Mouse (Mus musculus) embryonic facial prominence, embryonic 12.5 days (tissue): ENCODE data around the gene Arfip1. TPM values are rescaled to one million over a fixed set of nuclear protein-coding genes. Genes with fewer than 3 reads are reported as not detected.

ENCODE experiments used
- ATAC-seq: fragments of 200-750 bp; cut with Nextera tagmentation; 2 replicates; pipeline ENCODE4 v1.8.0; 2017; ENCODE audit not compliant: insufficient number of reproducible peaks, insufficient read depth, low FRiP score, low TSS enrichment
- H3K27ac ChIP-seq: fragments of 300-500 bp; sonication (generic); 2 replicates; pipeline ENCODE4 v1.5.1; 2016; ENCODE audit warnings: mild to moderate bottlenecking
- H3K27me3 ChIP-seq: fragments of 300-500 bp; sonication (generic); 2 replicates; pipeline ENCODE4 v1.6.1; 2016; ENCODE audit warnings: mild to moderate bottlenecking, moderate library complexity
- H3K36me3 ChIP-seq: fragments of 300-500 bp; sonication (generic); 2 replicates; pipeline ENCODE4 v1.6.1; 2016; ENCODE audit warnings: mild to moderate bottlenecking
- H3K4me1 ChIP-seq: fragments of 300-500 bp; sonication (generic); 2 replicates; pipeline ENCODE4 v1.6.1; 2016
- H3K4me2 ChIP-seq: fragments of 300-500 bp; sonication (generic); replicated peaks from 2 replicates; pipeline ENCODE4 v1.6.1; 2016; ENCODE audit warnings: mild to moderate bottlenecking, moderate library complexity
- H3K4me3 ChIP-seq: fragments of 300-500 bp; sonication (generic); 2 replicates; pipeline ENCODE4 v1.5.1; 2016; ENCODE audit warnings: mild to moderate bottlenecking
- H3K9ac ChIP-seq: fragments of 300-500 bp; sonication (generic); 2 replicates; pipeline ENCODE4 v1.6.1; 2016; ENCODE audit warnings: mild to moderate bottlenecking, moderate library complexity
- H3K9me3 ChIP-seq: fragments of 300-500 bp; sonication (generic); 2 replicates; pipeline ENCODE4 v1.6.1; 2016; ENCODE audit warnings: mild to moderate bottlenecking, moderate library complexity
- WGBS: fragments of 180-500 bp; shearing (Covaris S2); methylation state at CpG from one replicate; pipeline ENCODE4 v1.1.7; 2016; 5-methylcytosine and 5-hydroxymethylcytosine counted together
- polyA plus RNA-seq: library from polyadenylated mRNA; unstranded; fragments of >200 nt; fragmentation: Nextera tagmentation; extraction: Ambion mirVana; gene quantifications from 2 replicates; pipeline ENCODE4 v1.2.1, GENCODE M21; 2016

The Arfip1 gene
- polyA plus RNA-seq, 1 experiment from 2014 or later, result 39.6 TPM

- peaks cover 2% of the 10 kb centered on the region; the same call in 1 of the 2 replicates for H3K27me3 ChIP-seq
- no peaks in the 10 kb centered on the region for H3K36me3 ChIP-seq
- no peaks in the 10 kb centered on the region for H3K4me1 ChIP-seq
- WGBS, result 75% methylated on average over 9 of the region's 9 CpGs
- no peaks in the 10 kb centered on the region for H3K9me3 ChIP-seq
- H3K9ac ChIP-seq, result no peak overlapping the region
- H3K4me3 ChIP-seq, result no peak overlapping the region
- no peak overlapping the region for H3K4me2 ChIP-seq
- ATAC-seq, result no peak
- H3K27ac ChIP-seq, result no peak overlapping the region
Measured at GRCm38 (mm10) chr3:84601870-84602495, 19.6 kb upstream of the Arfip1 start.

GRCm38 (mm10) chr3:84598756-84599155 is 16.3 kb upstream of the Arfip1 start:
- no peak for ATAC-seq
- 82% methylated on average over 6 of the region's 6 CpGs for WGBS

DNA sequence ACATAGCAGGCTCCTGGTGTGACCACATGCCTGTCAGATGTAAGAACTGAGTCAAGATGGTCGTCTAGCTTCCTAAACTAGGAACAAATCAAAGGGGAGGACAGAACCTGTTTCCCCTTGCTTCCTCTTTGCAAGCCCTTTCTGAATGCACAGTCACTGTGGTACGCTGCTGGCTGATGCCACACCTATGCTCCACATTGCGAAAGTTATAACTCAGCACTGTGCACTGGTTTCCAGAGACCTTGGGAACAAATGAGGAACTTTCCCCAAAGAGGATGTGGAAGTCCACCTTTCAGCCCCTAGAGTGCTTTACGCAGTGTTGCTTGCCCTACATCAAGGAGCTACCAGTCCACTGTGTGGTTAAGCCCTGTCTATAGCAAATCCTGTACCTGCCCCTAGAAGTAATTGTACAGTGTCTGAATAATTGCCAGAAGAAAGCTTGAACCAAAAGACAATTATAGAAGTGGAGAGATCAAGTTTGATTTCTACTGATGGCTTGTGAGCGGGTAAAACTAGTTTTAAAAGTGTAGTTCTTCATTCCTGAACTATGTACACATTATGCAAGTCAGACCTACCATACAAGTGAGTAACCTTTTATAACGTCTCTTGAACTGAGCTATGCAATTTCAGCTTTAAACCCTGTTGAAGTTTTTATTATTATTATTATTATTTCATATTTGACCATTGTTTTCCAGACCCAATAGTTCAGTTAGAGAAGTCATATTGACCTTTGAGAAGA is 15.7 kb upstream of the Arfip1 start:
- no peaks in the 10 kb centered on the region for H3K36me3 ChIP-seq
- H3K4me3 ChIP-seq, result no peak overlapping the region
- no peak overlapping the region for H3K9ac ChIP-seq
- no peak overlapping the region for H3K4me2 ChIP-seq
- ATAC-seq, result no peak
- H3K4me1 ChIP-seq, result 0 out of 2 replicates have a peak, but pooled peaks cover 4% of the 10 kb centered on the region
- WGBS, result 82% methylated on average over 6 of the region's 6 CpGs
- no peaks in the 10 kb centered on the region for H3K9me3 ChIP-seq
- peaks cover 2% of the 10 kb centered on the region; the same call in 1 of the 2 replicates for H3K27me3 ChIP-seq
- no peak overlapping the region for H3K27ac ChIP-seq

More at GRCm38 (mm10) chr3:84598756-84599155, 16.3 kb upstream of the Arfip1 start:
- H3K36me3 ChIP-seq, result no peaks in the 10 kb centered on the region
- H3K9me3 ChIP-seq, result no peaks in the 10 kb centered on the region
- H3K27ac ChIP-seq, result no peak overlapping the region
- H3K4me3 ChIP-seq, result no peak overlapping the region
- 0 out of 2 replicates have a peak, but pooled peaks cover 4% of the 10 kb centered on the region for H3K4me1 ChIP-seq
- H3K4me2 ChIP-seq, result no peak overlapping the region
- no peak overlapping the region for H3K9ac ChIP-seq
- H3K27me3 ChIP-seq, result peaks cover 2% of the 10 kb centered on the region; the same call in 1 of the 2 replicates

DNA sequence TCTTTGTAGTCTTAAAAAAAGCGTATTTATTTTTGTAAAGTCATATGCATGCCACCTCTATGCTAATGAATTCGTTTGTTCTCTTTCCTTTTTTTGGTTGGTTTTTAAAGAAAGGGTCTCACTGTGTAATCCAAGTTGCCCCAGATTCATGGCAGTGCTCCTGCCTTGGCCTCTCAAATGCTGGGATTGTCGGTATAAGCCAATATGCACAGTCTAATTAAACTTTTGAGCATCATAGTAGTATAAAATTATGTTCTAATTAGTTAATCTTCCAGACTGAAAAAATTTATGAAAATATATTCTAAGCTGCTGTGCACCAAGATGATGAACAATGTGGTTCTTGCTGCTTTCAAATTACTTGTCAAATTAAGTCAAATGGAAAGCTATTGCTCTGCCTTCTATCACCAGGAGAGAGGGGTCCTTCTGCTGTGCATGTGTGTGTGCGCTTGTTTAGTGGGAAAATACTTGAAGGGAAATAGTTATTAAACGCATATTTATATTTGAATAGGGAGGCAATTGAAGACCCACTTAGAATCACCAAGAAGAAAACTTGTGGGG is 13.3 kb upstream of the Arfip1 start:
- 0 out of 2 replicates have a peak, but pooled peaks cover 4% of the 10 kb centered on the region for H3K4me1 ChIP-seq
- H3K4me2 ChIP-seq, result peak overlapping the region; percentile 43
- H3K9me3 ChIP-seq, result no peaks in the 10 kb centered on the region
- ATAC-seq, result no peak
- H3K27me3 ChIP-seq, result peaks cover 2% of the 10 kb centered on the region
- no peaks in the 10 kb centered on the region for H3K36me3 ChIP-seq
- H3K4me3 ChIP-seq, result no peak overlapping the region; the same call in 1 of the 2 replicates
- H3K27ac ChIP-seq, result no peak overlapping the region
- H3K9ac ChIP-seq, result no peak overlapping the region
- WGBS, result 40% methylated on average over 5 of the region's 5 CpGs

GRCm38 (mm10) chr3:84594894-84595676 is 12.7 kb upstream of the Arfip1 start:
- Histone ChIP-seq H3K27me3 (peaks cover 2% of the 10 kb centered on the region), H3K9me3 (no peaks in the 10 kb centered on the region), H3K36me3 (no peaks in the 10 kb centered on the region), H3K4me1 (0 out of 2 replicates have a peak, but pooled peaks cover 4% of the 10 kb centered on the region), H3K4me2 (peak overlapping the region; percentile 43), H3K4me3 (peak overlapping the region; percentile 6), H3K27ac (no peak overlapping the region), H3K9ac (no peak overlapping the region)
- WGBS, result 16% methylated on average over 23 of the region's 23 CpGs
- no peak for ATAC-seq

- no peaks in the 10 kb centered on the region for H3K36me3 ChIP-seq
- WGBS, result 87% methylated on average over 2 of the region's 2 CpGs
- H3K4me3 ChIP-seq, result no peak within 1 kb of the TSS
- 0 out of 2 replicates have a peak, but pooled peaks cover 4% of the 10 kb centered on the region for H3K4me1 ChIP-seq
- H3K27ac ChIP-seq, result no peak within 1 kb of the TSS
- no peaks in the 10 kb centered on the region for H3K9me3 ChIP-seq
- H3K4me2 ChIP-seq, result no peak within 1 kb of the TSS
- peaks cover 2% of the 10 kb centered on the region for H3K27me3 ChIP-seq
- H3K9ac ChIP-seq, result no peak within 1 kb of the TSS
- no peak for ATAC-seq
Measured at GRCm38 (mm10) chr3:84593274-84593673, 10.8 kb upstream of the Arfip1 start, which contains the start of gene Tigd4. Tigd4 (plus strand) TSS chr3:84593574.

DNA sequence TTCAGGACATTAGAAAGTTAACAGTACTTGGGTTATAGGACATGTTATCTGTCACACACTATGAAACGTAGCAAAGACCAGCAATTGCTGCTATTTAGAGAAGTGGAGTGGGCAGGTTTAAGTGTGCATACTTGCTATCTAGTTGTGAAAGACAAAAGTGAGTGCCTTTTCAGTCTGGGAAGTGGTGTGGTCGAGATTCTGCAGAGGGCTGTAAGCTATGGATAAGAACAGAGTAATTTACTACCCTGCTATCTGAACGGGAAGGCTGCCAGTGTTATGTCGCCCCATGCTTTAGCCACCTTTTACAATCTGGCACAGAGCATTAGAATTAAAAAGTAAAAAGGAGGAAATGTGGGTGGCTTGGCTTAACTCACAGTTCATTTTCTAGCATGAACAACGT is 4.3 kb upstream of the Arfip1 start:
- H3K4me3 ChIP-seq, result no peak overlapping the region
- H3K36me3 ChIP-seq, result no peaks in the 10 kb centered on the region
- H3K27ac ChIP-seq, result no peak overlapping the region
- no peak overlapping the region for H3K9ac ChIP-seq
- no peaks in the 10 kb centered on the region; the same call in 1 of the 2 replicates for H3K27me3 ChIP-seq
- WGBS, result 60% methylated on average over 5 of the region's 5 CpGs
- H3K9me3 ChIP-seq, result no peaks in the 10 kb centered on the region
- no peak overlapping the region for H3K4me2 ChIP-seq
- peaks cover 7% of the 10 kb centered on the region; the same call in 1 of the 2 replicates for H3K4me1 ChIP-seq
- ATAC-seq, result no peak

- Histone ChIP-seq H3K27me3 (no peaks in the 10 kb centered on the region), H3K4me2 (peak overlapping the region; percentile 87), H3K9me3 (no peaks in the 10 kb centered on the region), H3K27ac (peak overlapping the region; percentile 84), H3K36me3 (no peaks in the 10 kb centered on the region), H3K9ac (peak overlapping the region; percentile 87), H3K4me3 (peak overlapping the region; percentile 75), H3K4me1 (peaks cover 20% of the 10 kb centered on the region)
- WGBS, result under 1% methylated on average over 27 of the region's 27 CpGs
- ATAC-seq, result peak; percentile 55; the same call in 1 of the 2 replicates
Measured at GRCm38 (mm10) chr3:84582913-84583276, 470 bp upstream of the Arfip1 start.

GRCm38 (mm10) chr3:84581696-84582022 is 766 bp downstream of the Arfip1 start:
- Histone ChIP-seq H3K27me3 (no peaks in the 10 kb centered on the region), H3K9me3 (no peaks in the 10 kb centered on the region), H3K27ac (peak overlapping the region; percentile 84; the same call in 1 of the 2 replicates), H3K4me3 (peak overlapping the region; percentile 75), H3K9ac (peak overlapping the region; percentile 87), H3K4me1 (peaks cover 20% of the 10 kb centered on the region), H3K4me2 (peak overlapping the region; percentile 87), H3K36me3 (no peaks in the 10 kb centered on the region)
- 0% methylated on average over 4 of the region's 4 CpGs for WGBS
- no peak for ATAC-seq

GRCm38 (mm10) chr3:84580716-84581115 is 1.7 kb downstream of the Arfip1 start:
- H3K9ac ChIP-seq, result peak overlapping the region; percentile 33; the same call in 1 of the 2 replicates
- ATAC-seq, result no peak

DNA sequence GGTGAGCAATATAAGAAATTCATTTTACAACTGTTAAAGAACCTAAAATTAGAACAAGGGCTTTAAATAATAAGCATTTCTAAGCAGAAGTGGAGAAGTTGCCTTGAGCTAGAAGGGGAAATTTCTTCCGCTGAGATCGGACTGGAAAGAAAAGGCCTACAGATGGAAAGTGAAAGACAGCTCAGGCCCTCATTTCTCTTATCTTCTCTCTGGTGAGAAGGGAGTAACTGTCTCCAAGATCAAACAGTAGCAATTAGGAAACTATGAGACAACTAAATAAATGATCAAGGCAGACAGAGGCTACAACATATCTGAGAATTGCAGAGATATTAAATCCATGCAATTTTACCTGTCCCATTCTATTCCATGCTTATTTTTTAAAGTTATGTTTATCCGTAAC is 11.9 kb downstream of the Arfip1 start:
- Histone ChIP-seq H3K27ac (no peak overlapping the region), H3K4me3 (no peak overlapping the region), H3K4me1 (0 out of 2 replicates have a peak, but pooled peaks cover 3% of the 10 kb centered on the region), H3K36me3 (no peaks in the 10 kb centered on the region), H3K4me2 (no peak overlapping the region), H3K9me3 (no peaks in the 10 kb centered on the region), H3K9ac (no peak overlapping the region), H3K27me3 (no peaks in the 10 kb centered on the region)
- WGBS, result 85% methylated on average over 3 of the region's 3 CpGs
- no peak for ATAC-seq

More at GRCm38 (mm10) chr3:84580716-84581115, 1.7 kb downstream of the Arfip1 start:
- H3K4me2 ChIP-seq, result peak overlapping the region; percentile 87
- no peaks in the 10 kb centered on the region for H3K27me3 ChIP-seq
- peak overlapping the region; percentile 75; the same call in 1 of the 2 replicates for H3K4me3 ChIP-seq
- no peak overlapping the region for H3K27ac ChIP-seq
- H3K36me3 ChIP-seq, result no peaks in the 10 kb centered on the region
- WGBS, result 58% methylated on average over 4 of the region's 4 CpGs
- H3K4me1 ChIP-seq, result peaks cover 20% of the 10 kb centered on the region
- H3K9me3 ChIP-seq, result no peaks in the 10 kb centered on the region
